Mouse (Mus musculus): ENCODE results near the gene Arhgef19.

The Arhgef19 gene

GRCm38 (mm10) chr4:141267250-141267649, 28.0 kb downstream of the Arhgef19 start:
- DNase-seq (ENCODE audit: low read depth), result no peak

- no peak for DNase-seq (ENCODE audit: low read depth)
Measured at GRCm38 (mm10) chr4:141267837-141268236, 28.5 kb downstream of the Arhgef19 start.

- DNase-seq (ENCODE audit: low read depth), result no peak
Measured at GRCm38 (mm10) chr4:141268350-141268749, 29.1 kb downstream of the Arhgef19 start.

- DNase-seq (ENCODE audit: low read depth), result no peak
Measured at GRCm38 (mm10) chr4:141269080-141269479, 29.8 kb downstream of the Arhgef19 start.

- DNase-seq (ENCODE audit: low read depth), result no peak
Measured at GRCm38 (mm10) chr4:141270201-141270940, 31.1 kb downstream of the Arhgef19 start.

GRCm38 (mm10) chr4:141271228-141271627, 31.9 kb downstream of the Arhgef19 start:
- no peak for DNase-seq (ENCODE audit: low read depth)

- no peak for DNase-seq (ENCODE audit: low read depth)
Measured at GRCm38 (mm10) chr4:141271721-141272120, 32.4 kb downstream of the Arhgef19 start.

- DNase-seq (ENCODE audit: low read depth), result no peak
Measured at GRCm38 (mm10) chr4:141272878-141273277, 33.6 kb downstream of the Arhgef19 start.

GRCm38 (mm10) chr4:141273296-141273695, 34.0 kb downstream of the Arhgef19 start:
- peak; percentile 66 for DNase-seq (ENCODE audit: low read depth)

- DNase-seq (ENCODE audit: low read depth), result no peak
Measured at GRCm38 (mm10) chr4:141274485-141275341, 35.4 kb downstream of the Arhgef19 start.

GRCm38 (mm10) chr4:141277157-141277556, 37.9 kb downstream of the Arhgef19 start:
- DNase-seq (ENCODE audit: low read depth), result no peak

- DNase-seq (ENCODE audit: low read depth), result no peak
Measured at GRCm38 (mm10) chr4:141278154-141278553, 38.9 kb downstream of the Arhgef19 start.

- no peak for DNase-seq (ENCODE audit: low read depth)
Measured at GRCm38 (mm10) chr4:141279327-141279726, 40.0 kb downstream of the Arhgef19 start.

GRCm38 (mm10) chr4:141279783-141280182, 40.5 kb downstream of the Arhgef19 start:
- DNase-seq (ENCODE audit: low read depth), result no peak

GRCm38 (mm10) chr4:141280471-141280870, 41.2 kb downstream of the Arhgef19 start:
- no peak for DNase-seq (ENCODE audit: low read depth)

GRCm38 (mm10) chr4:141281153-141281552, 41.9 kb downstream of the Arhgef19 start:
- no peak for DNase-seq (ENCODE audit: low read depth)

GRCm38 (mm10) chr4:141281578-141281977, 42.3 kb downstream of the Arhgef19 start:
- DNase-seq (ENCODE audit: low read depth), result no peak

GRCm38 (mm10) chr4:141282087-141282486, 42.8 kb downstream of the Arhgef19 start:
- DNase-seq (ENCODE audit: low read depth), result no peak

- no peak for DNase-seq (ENCODE audit: low read depth)
Measured at GRCm38 (mm10) chr4:141282623-141283022, 43.3 kb downstream of the Arhgef19 start.

GRCm38 (mm10) chr4:141283176-141283878, 44.0 kb downstream of the Arhgef19 start:
- DNase-seq (ENCODE audit: low read depth), result no peak

- DNase-seq (ENCODE audit: low read depth), result no peak
Measured at GRCm38 (mm10) chr4:141283879-141284411, 44.6 kb downstream of the Arhgef19 start.

- DNase-seq (ENCODE audit: low read depth), result no peak
Measured at GRCm38 (mm10) chr4:141284486-141284885, 45.2 kb downstream of the Arhgef19 start.
